Mouse (Mus musculus) c-Kit-negative CD71-positive TER-119-positive erythroid progenitor cells, embryonic 14.5 days (primary cell): Measurements from ENCODE around the gene Pisd.
"Not testable (repeated sequence)": the region's sequence is repeated elsewhere in the genome, so short reads cannot be mapped to it uniquely, and the experiment has no call there.

Source experiments
- DNase-seq: peaks from one replicate; pipeline ENCODE4 v3.0.0-alpha.2; 2013; ENCODE audit warnings: low read depth, low spot score

Gene Pisd

GRCm38 (mm10) chr5:32785313-32785915, at the start of gene Pisd:
Gene Pisd (minus strand): TSS chr5:32785646.
- peak; percentile 79 for DNase-seq

GRCm38 (mm10) chr5:32834497-32834896, 49.1 kb upstream of the Pisd start:
- no peak for DNase-seq

- DNase-seq: no peak
These were observed 44.6 kb upstream of the Pisd start for GRCm38 (mm10) chr5:32830054-32830453.

- not testable (repeated sequence) for DNase-seq
These were observed 43.3 kb upstream of the Pisd start for GRCm38 (mm10) chr5:32828766-32829165.

GRCm38 (mm10) chr5:32827009-32827408, 41.6 kb upstream of the Pisd start, which contains the start of gene Gm20671:
Gene Gm20671 (minus strand): TSS chr5:32827109.
- no peak for DNase-seq

- no peak for DNase-seq
These were observed 35.0 kb upstream of the Pisd start for GRCm38 (mm10) chr5:32820471-32820870.

GRCm38 (mm10) chr5:32815396-32815795, 29.9 kb upstream of the Pisd start:
- no peak for DNase-seq

- not testable (repeated sequence) for DNase-seq
These were observed 1.0 kb upstream of the Pisd start for GRCm38 (mm10) chr5:32786454-32786853.

GRCm38 (mm10) chr5:32784726-32785125, 720 bp downstream of the Pisd start:
- no peak for DNase-seq

GRCm38 (mm10) chr5:32781596-32781995, 3.9 kb downstream of the Pisd start:
- no peak for DNase-seq

GRCm38 (mm10) chr5:32778168-32778567, 7.3 kb downstream of the Pisd start:
- DNase-seq: no peak

GRCm38 (mm10) chr5:32772361-32772760, 13.1 kb downstream of the Pisd start:
- no peak for DNase-seq

- no peak for DNase-seq
These were observed 17.6 kb downstream of the Pisd start for GRCm38 (mm10) chr5:32767636-32768373.

GRCm38 (mm10) chr5:32767004-32767403, 18.4 kb downstream of the Pisd start:
- no peak for DNase-seq

- DNase-seq: no peak
These were observed 23.8 kb downstream of the Pisd start for GRCm38 (mm10) chr5:32761566-32762140.

GRCm38 (mm10) chr5:32760787-32761186, 24.7 kb downstream of the Pisd start:
- no peak for DNase-seq

GRCm38 (mm10) chr5:32760352-32760751, 25.1 kb downstream of the Pisd start:
- not testable (repeated sequence) for DNase-seq

- DNase-seq: no peak
These were observed 25.8 kb downstream of the Pisd start for GRCm38 (mm10) chr5:32759662-32760061.

- no peak for DNase-seq
These were observed 29.3 kb downstream of the Pisd start for GRCm38 (mm10) chr5:32756141-32756540.

- DNase-seq: no peak
These were observed 33.7 kb downstream of the Pisd start for GRCm38 (mm10) chr5:32751736-32752135.

GRCm38 (mm10) chr5:32748936-32749335, 36.5 kb downstream of the Pisd start:
- DNase-seq: no peak

- no peak for DNase-seq
These were observed 37.6 kb downstream of the Pisd start for GRCm38 (mm10) chr5:32747650-32748375.
